Mouse (Mus musculus): ENCODE data around the gene Zfp60.

Gene Zfp60

DNA sequence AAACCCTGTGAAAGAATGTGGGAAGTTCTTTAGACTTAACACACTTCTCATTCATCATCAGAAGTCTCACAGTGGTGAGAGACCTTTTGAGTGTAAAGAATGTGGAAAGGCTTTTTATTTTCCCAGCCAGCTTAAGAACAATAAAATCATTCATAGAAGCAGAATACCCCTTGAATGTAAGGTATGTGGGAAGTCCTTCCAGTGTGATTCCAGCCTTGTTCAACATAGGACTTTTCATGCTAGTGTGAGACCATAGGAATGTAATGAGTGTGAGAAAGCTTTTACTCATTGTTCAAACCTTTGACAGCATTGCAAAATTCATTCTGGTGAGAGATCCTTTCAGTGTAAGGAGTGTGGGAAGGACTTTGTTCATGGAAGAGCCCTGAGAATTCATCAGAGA lies 63.4 kb downstream of the Zfp60 start:
- DNase-seq, result no peak

DNA sequence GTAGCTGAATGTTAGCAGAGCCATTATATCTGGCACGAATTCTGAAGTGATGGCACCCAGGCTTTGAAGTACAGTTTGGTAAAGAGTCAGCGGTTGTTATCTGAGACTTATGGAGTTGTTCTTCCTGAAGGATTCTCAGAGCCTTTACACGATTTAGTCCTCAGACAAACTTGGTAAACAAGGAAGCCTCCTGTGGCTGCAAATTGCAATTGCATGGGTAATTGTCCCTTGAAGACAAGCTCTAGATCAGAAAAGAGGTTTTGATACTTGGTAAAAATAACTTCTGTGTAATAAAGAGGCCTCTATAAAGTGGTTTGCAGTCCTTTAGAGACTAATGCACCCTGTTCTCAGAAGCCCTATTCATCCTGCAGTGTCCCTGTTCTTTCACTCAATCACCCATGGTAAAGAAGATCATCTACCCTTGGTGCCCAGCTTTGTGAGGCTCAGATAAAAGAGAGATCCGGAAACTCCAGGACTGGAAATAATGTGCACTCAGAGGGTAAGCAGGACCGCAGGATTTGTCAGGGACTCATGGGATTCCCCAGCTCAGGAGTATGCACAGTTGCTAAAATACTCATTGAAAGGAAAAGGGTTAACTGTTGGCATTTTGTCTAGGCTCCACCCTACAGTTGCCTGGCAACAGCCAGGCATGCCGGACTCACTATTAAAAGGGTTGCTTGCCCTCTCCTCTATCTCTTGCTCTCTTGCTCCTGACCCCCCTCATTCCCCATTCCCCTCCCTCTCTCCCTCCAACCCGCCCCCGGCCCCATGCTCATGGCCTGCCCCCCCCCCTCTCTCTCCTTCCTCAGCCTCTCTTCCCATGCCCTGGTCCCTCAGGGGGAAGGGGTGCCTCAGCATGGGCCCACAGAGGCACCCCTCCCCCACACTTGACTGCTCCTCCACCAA lies 67.0 kb downstream of the Zfp60 start:
- DNase-seq, result no peak

DNA sequence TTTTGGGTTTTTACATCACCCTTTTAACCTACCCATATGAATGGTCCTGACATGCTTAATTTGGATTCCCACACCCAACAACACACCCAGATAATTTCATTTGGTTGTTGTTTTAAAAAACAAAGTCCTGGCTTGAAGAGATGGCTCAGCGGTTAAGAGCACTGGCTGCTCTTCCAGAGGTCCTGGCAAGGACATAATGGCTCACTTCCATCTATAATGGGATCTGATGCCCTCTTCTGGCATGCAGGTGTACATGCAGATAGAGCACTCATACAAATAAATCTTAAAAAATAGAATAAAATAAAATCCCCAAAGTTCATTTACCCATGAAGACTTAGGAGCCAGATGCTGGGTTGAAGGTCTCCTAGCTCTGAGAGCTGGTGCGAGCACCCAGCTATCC lies 69.9 kb downstream of the Zfp60 start:
- peak; percentile 5 to 12 for DNase-seq

DNA sequence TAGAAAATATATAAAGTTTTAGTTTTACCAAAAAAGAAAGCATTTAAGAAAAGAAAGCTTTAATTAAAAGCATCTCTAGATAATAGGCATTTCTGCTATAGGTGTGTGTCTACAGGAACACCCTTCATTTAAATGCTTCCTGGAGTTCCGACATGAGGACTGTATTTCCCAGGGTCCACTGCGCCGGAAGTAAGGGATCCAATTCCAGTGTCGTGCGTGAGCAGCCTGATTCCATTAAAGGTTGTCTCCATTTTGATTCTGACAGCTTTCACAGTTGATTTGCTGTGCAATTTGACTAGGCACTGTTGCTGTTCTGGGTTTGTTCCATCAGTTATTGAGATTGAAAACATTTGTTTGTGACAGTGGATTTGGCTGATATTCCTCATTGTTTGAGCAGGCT lies 71.8 kb downstream of the Zfp60 start:
- no peak for DNase-seq

Measured in cerebellum, postnatal 14 days (tissue).